Mouse (Mus musculus): ENCODE results near the gene Hist1h4c.

Hist1h4c gene

GRCm38 (mm10) chr13:23698300-23698693 is at the start of gene Hist1h4c:
TSS of gene Hist1h4c (minus strand) at chr13:23698454.
- DNase-seq (ENCODE audit: low spot score): peak; percentile 95

- DNase-seq (ENCODE audit: low spot score): no peak
Observed at GRCm38 (mm10) chr13:23747892-23748288, 49.6 kb upstream of the Hist1h4c start.

- no peak for DNase-seq (ENCODE audit: low spot score)
Observed at GRCm38 (mm10) chr13:23747081-23747891, 49.0 kb upstream of the Hist1h4c start.

- peak; percentile 67 for DNase-seq (ENCODE audit: low spot score)
Observed at GRCm38 (mm10) chr13:23746201-23747080, 48.2 kb upstream of the Hist1h4c start, which contains the start of gene Hist1h2bb. TSS of gene Hist1h2bb (plus strand) at chr13:23746734.

- peak; percentile 67 for DNase-seq (ENCODE audit: low spot score)
Observed at GRCm38 (mm10) chr13:23745381-23746161, 47.3 kb upstream of the Hist1h4c start, which contains the start of gene Hist1h3c. TSS of gene Hist1h3c (minus strand) at chr13:23745602.

- no peak for DNase-seq (ENCODE audit: low spot score)
Observed at GRCm38 (mm10) chr13:23744421-23745380, 46.4 kb upstream of the Hist1h4c start.

- no peak for DNase-seq (ENCODE audit: low spot score)
Observed at GRCm38 (mm10) chr13:23743963-23744362, 45.7 kb upstream of the Hist1h4c start.

GRCm38 (mm10) chr13:23743215-23743614 is 45.0 kb upstream of the Hist1h4c start:
- DNase-seq (ENCODE audit: low spot score): no peak

- DNase-seq (ENCODE audit: low spot score): no peak
Observed at GRCm38 (mm10) chr13:23742007-23742406, 43.8 kb upstream of the Hist1h4c start.

GRCm38 (mm10) chr13:23740910-23741309 is 42.7 kb upstream of the Hist1h4c start:
- no peak for DNase-seq (ENCODE audit: low spot score)

- DNase-seq (ENCODE audit: low spot score): no peak
Observed at GRCm38 (mm10) chr13:23740256-23740840, 42.1 kb upstream of the Hist1h4c start.

GRCm38 (mm10) chr13:23739922-23740252 is 41.6 kb upstream of the Hist1h4c start:
- DNase-seq (ENCODE audit: low spot score): no peak

- peak; percentile 87 for DNase-seq (ENCODE audit: low spot score)
Observed at GRCm38 (mm10) chr13:23739069-23739921, 41.0 kb upstream of the Hist1h4c start.

- peak; percentile 90 for DNase-seq (ENCODE audit: low spot score)
Observed at GRCm38 (mm10) chr13:23738677-23739068, 40.4 kb upstream of the Hist1h4c start, which contains the start of gene Hist1h1c. TSS of gene Hist1h1c (plus strand) at chr13:23738808.

GRCm38 (mm10) chr13:23738041-23738440 is 39.8 kb upstream of the Hist1h4c start:
- DNase-seq (ENCODE audit: low spot score): no peak

- no peak for DNase-seq (ENCODE audit: low spot score)
Observed at GRCm38 (mm10) chr13:23737091-23737490, 38.8 kb upstream of the Hist1h4c start.

- no peak for DNase-seq (ENCODE audit: low spot score)
Observed at GRCm38 (mm10) chr13:23732156-23732804, 34.0 kb upstream of the Hist1h4c start.

GRCm38 (mm10) chr13:23730479-23730878 is 32.2 kb upstream of the Hist1h4c start:
- no peak for DNase-seq (ENCODE audit: low spot score)

- DNase-seq (ENCODE audit: low spot score): no peak
Observed at GRCm38 (mm10) chr13:23729706-23730105, 31.5 kb upstream of the Hist1h4c start.

All from ovary, postnatal 36 days (tissue).